Mouse (Mus musculus) G1E (cell line): ENCODE measurements around the gene 8030411F24Rik. TPM values are rescaled to one million over a fixed set of nuclear protein-coding genes. Genes with fewer than 3 reads are reported as not detected.
"Not testable (repeated sequence)": the region's sequence is repeated elsewhere in the genome, so short reads cannot be mapped to it uniquely, and the experiment has no call there.

Experiments used
- ATAC-seq: 2 replicates; pipeline ENCODE4 v1.8.0; 2016; ENCODE audit warnings: mild to moderate bottlenecking; ENCODE audit not compliant: insufficient number of reproducible peaks, poor library complexity, low FRiP score, severe bottlenecking; ENCODE audit errors: extremely low read depth
- DNase-seq: peaks from one replicate; pipeline ENCODE4 v3.0.0; 2012; ENCODE audit warnings: low spot score
- H3K27me3 ChIP-seq: 2 replicates; pipeline ENCODE4 v1.6.1; 2012; ENCODE audit warnings: mild to moderate bottlenecking, low read length, inconsistent platforms; ENCODE audit not compliant: insufficient read depth
- H3K36me3 ChIP-seq: replicated peaks from 2 replicates; pipeline ENCODE3; 2012; ENCODE audit warnings: mild to moderate bottlenecking, inconsistent platforms
- H3K4me1 ChIP-seq: 2 replicates; pipeline ENCODE4 v1.6.1; 2012; ENCODE audit warnings: low read depth, low read length, inconsistent platforms, mixed read lengths; ENCODE audit not compliant: insufficient read depth
- H3K4me3 ChIP-seq: 2 replicates; pipeline ENCODE4 v1.5.1; 2012; ENCODE audit warnings: low read depth, mild to moderate bottlenecking, inconsistent platforms, low read length, moderate library complexity, mixed read lengths
- H3K9me3 ChIP-seq: replicated peaks from 2 replicates; pipeline ENCODE4 v1.6.1; 2012; ENCODE audit warnings: inconsistent platforms
- CTCF ChIP-seq: IDR thresholded peaks from 2 replicates; pipeline ENCODE4 v1.5.1; 2012; ENCODE audit warnings: low read depth, low read length, inconsistent platforms, mixed read lengths
- GATA1 ChIP-seq: IDR thresholded peaks from 2 replicates; pipeline ENCODE4 v1.6.1; 2012; ENCODE audit warnings: borderline replicate concordance, low read length, inconsistent platforms, mixed read lengths
- GATA2 ChIP-seq: IDR thresholded peaks from 2 replicates; pipeline ENCODE4 v1.6.1; 2012; ENCODE audit warnings: low read depth, low read length, inconsistent platforms, borderline replicate concordance
- POLR2AphosphoS5 ChIP-seq: IDR thresholded peaks from 2 replicates; pipeline ENCODE4 v1.6.1; 2012; ENCODE audit warnings: low read depth, low read length, inconsistent platforms; ENCODE audit not compliant: insufficient replicate concordance
- TAL1 ChIP-seq: conservative IDR thresholded peaks from 2 replicates; pipeline ENCODE4 v1.6.1; 2012; ENCODE audit warnings: low read depth, low read length, inconsistent platforms, mixed read lengths
- polyA plus RNA-seq: library from polyadenylated mRNA; stranded (reverse); fragments of >175 nt; gene quantifications from 2 replicates; pipeline ENCODE4 v1.2.3, GENCODE M21; 2012
- total RNA-seq, 2 experiments: library from RNA; stranded (forward) in 1 of 2; stranded (reverse) in 1 of 2; fragments of 200-1000 nt in 1 of 2; fragments of >200 nt in 1 of 2; fragmentation: Nextera tagmentation in 1 of 2; gene quantifications; 2 replicates each; pipeline ENCODE4 v1.2.3; 2014 to 2017

The 8030411F24Rik gene
- total and polyA plus RNA-seq, 3 experiments = not detected

GRCm38 (mm10) chr2:148751893-148752813 lies 29.7 kb upstream of the 8030411F24Rik start:
- H3K4me3 ChIP-seq = no peak overlapping the region
- H3K27me3 ChIP-seq = no peaks in the 10 kb centered on the region
- ATAC-seq = peak; percentile 86
- H3K36me3 ChIP-seq = no peaks in the 10 kb centered on the region
- peak; percentile 20 for DNase-seq
- no peaks in the 10 kb centered on the region for H3K9me3 ChIP-seq
- peaks cover 3% of the 10 kb centered on the region; the same call in 1 of the 2 replicates for H3K4me1 ChIP-seq
- TF ChIP-seq CTCF (peak; percentile 21), GATA2 (no peak)

DNA sequence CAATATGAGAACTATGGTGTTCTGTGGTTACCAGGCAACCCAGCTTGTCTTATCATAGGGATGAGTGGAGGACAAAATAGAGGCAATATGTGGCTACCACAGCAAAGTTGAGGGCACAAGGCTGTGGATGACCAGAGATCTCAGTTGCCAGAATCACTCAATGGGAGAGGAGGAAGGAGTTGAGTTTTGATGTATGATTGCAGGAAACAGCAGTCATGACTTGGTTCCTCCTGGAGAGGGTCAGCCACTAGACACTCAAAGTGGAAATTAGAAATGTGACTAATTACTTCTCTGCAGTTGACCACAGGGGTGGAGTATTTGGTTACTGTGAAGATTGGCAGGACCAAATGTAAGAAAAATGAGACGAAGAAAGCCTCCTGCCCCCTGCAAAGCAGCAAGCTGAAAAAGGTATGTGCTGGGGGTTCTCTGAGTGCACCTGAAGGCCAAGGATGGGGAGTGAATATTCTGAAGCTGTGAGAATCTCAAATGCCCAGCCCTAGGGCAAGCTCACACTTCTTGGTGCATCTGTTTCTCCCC lies 27.4 kb upstream of the 8030411F24Rik start:
- Histone ChIP-seq H3K4me1 (peaks cover 3% of the 10 kb centered on the region; the same call in 1 of the 2 replicates), H3K27me3 (no peaks in the 10 kb centered on the region), H3K9me3 (no peaks in the 10 kb centered on the region), H3K36me3 (no peaks in the 10 kb centered on the region), H3K4me3 (no peak overlapping the region)
- no peak for TF ChIP-seq GATA2
- no peak for TF ChIP-seq GATA1
- no peak for TF ChIP-seq TAL1
- TF ChIP-seq CTCF = no peak
- TF ChIP-seq POLR2AphosphoS5 = no peak
- no peak for ATAC-seq
- no peak for DNase-seq

- TF ChIP-seq POLR2AphosphoS5 (no peak), GATA1 (no peak), GATA2 (no peak), CTCF (no peak)
- H3K9me3 ChIP-seq = no peaks in the 10 kb centered on the region
- no peaks in the 10 kb centered on the region for H3K36me3 ChIP-seq
- no peak for DNase-seq
- no peak for ATAC-seq
- H3K4me1 ChIP-seq = no peaks in the 10 kb centered on the region
- no peak overlapping the region for H3K4me3 ChIP-seq
- no peaks in the 10 kb centered on the region for H3K27me3 ChIP-seq
Measured at GRCm38 (mm10) chr2:148763648-148764388, 18.0 kb upstream of the 8030411F24Rik start.

DNA sequence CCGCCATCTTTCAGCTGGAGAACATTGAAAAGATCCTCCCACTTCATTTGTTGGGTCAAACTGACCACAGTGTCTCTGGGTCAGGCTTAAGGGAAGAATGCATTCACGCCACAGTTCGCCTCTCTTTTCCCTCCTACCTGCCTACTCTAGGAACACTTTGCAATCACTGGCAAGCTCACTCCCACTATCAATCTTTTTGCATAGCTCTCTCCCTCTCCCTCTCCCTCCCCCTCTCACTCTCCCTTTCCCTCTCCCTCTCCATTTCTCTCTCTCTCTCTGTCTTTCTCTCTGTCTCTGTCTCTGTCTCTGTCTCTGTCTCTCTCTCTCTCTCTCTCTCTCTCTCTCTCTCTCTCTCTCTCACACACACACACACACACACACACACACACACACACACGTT lies 10.4 kb upstream of the 8030411F24Rik start, which contains the start of gene Cst11:
Cst11 (minus strand) TSS at position 101 of the 400 bp plus-strand sequence.
- H3K27me3 ChIP-seq, H3K4me1 ChIP-seq, ATAC-seq, H3K4me3 ChIP-seq, H3K9me3 ChIP-seq, H3K36me3 ChIP-seq, DNase-seq: not testable (repeated sequence)

DNA sequence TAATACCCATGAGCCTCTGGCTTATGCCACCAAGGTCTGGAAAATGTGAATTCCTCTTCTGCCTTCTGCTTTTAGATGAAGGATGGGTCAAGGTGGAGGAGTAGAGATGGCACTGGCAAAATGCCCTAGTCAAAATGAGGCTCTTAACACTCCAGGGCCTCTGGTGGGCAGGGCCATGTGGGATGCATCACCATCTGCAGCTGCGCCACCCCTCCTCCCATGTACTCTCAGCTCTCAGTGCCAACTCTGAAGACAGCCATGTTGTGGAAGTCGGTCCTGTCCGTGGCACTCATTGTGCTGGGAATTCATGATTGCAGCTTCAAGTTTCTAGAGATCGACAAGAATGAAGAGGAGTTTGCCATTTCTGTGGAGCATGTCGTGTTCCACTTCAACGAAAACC lies 7.3 kb downstream of the 8030411F24Rik start, which contains the start of gene Cst12:
Cst12 (plus strand) TSS at position 220 of the 400 bp plus-strand sequence.
- H3K27me3 ChIP-seq = no peaks in the 10 kb centered on the region; the same call in 1 of the 2 replicates
- H3K4me1 ChIP-seq = no peaks in the 10 kb centered on the region
- TF ChIP-seq POLR2AphosphoS5 (no peak), GATA2 (no peak), CTCF (no peak), TAL1 (no peak), GATA1 (no peak)
- ATAC-seq (no peak), DNase-seq (no peak)
- H3K36me3 ChIP-seq = no peaks in the 10 kb centered on the region
- peaks cover 3% of the 10 kb centered on the region; the same call in 1 of the 2 replicates for H3K9me3 ChIP-seq
- no peak within 1 kb of the TSS for H3K4me3 ChIP-seq

- Histone ChIP-seq H3K27me3 (no peaks in the 10 kb centered on the region), H3K36me3 (no peaks in the 10 kb centered on the region), H3K4me3 (no peak within 1 kb of the TSS), H3K4me1 (no peaks in the 10 kb centered on the region), H3K9me3 (no peaks in the 10 kb centered on the region)
- TF ChIP-seq TAL1 (no peak), POLR2AphosphoS5 (no peak), CTCF (no peak), GATA2 (no peak)
- ATAC-seq (no peak), DNase-seq (no peak)
Measured at GRCm38 (mm10) chr2:148798485-148798884, 16.7 kb downstream of the 8030411F24Rik start, which contains the start of gene Cst8. Cst8 (plus strand) TSS chr2:148798785.

GRCm38 (mm10) chr2:148801491-148801921 lies 19.7 kb downstream of the 8030411F24Rik start:
- Histone ChIP-seq H3K4me1 (no peaks in the 10 kb centered on the region), H3K4me3 (no peak overlapping the region), H3K36me3 (no peaks in the 10 kb centered on the region), H3K9me3 (no peaks in the 10 kb centered on the region), H3K27me3 (no peaks in the 10 kb centered on the region)
- no peak for TF ChIP-seq GATA1
- TF ChIP-seq CTCF = no peak
- TF ChIP-seq POLR2AphosphoS5 = no peak
- no peak for TF ChIP-seq TAL1
- no peak for TF ChIP-seq GATA2
- ATAC-seq (no peak), DNase-seq (no peak)
